Mouse (Mus musculus) spleen, adult 2 months (tissue): ENCODE measurements around the gene Sgip1. TPM values are rescaled to one million over a fixed set of nuclear protein-coding genes. Genes with fewer than 3 reads are reported as not detected.

Experiments
- DNase-seq, 2 experiments: peaks; one replicate each; pipeline versions ENCODE4 v3.0.0 to v3.0.0-alpha.2; 2012 to 2021; ENCODE audit warnings: low spot score in 2 of 2, low read depth in 1 of 2
- H3K27ac ChIP-seq: fragments of 200-500 bp; 2 replicates; pipeline ENCODE4 v1.5.1; 2012; ENCODE audit warnings: low read length, inconsistent platforms; ENCODE audit not compliant: insufficient read depth
- H3K27me3 ChIP-seq: fragments of 200-500 bp; 2 replicates; pipeline ENCODE4 v1.6.1; 2012; ENCODE audit warnings: mild to moderate bottlenecking, moderate library complexity, low read length, inconsistent platforms; ENCODE audit not compliant: control insufficient read depth, insufficient read depth
- H3K36me3 ChIP-seq: fragments of 200-500 bp; 2 replicates; pipeline ENCODE4 v1.6.1; 2012; ENCODE audit warnings: mild to moderate bottlenecking, low read length, inconsistent platforms; ENCODE audit not compliant: control insufficient read depth, insufficient read depth
- H3K4me1 ChIP-seq: fragments of 200-500 bp; 2 replicates; pipeline ENCODE4 v1.6.1; 2011; ENCODE audit warnings: inconsistent platforms; ENCODE audit not compliant: control insufficient read depth, insufficient read depth, insufficient read length
- H3K4me3 ChIP-seq: fragments of 200-500 bp; 2 replicates; pipeline ENCODE4 v1.5.1; 2011; ENCODE audit warnings: mild to moderate bottlenecking, inconsistent platforms; ENCODE audit not compliant: insufficient read depth, insufficient read length; ENCODE audit errors: extremely low read depth
- CTCF ChIP-seq: fragments of 200-500 bp; IDR thresholded peaks from 2 replicates; pipeline ENCODE4 v1.5.1; 2011; ENCODE audit warnings: mild to moderate bottlenecking, inconsistent platforms; ENCODE audit not compliant: insufficient read depth, insufficient read length, insufficient replicate concordance; ENCODE audit errors: extremely low read depth
- POLR2A ChIP-seq: fragments of 200-500 bp; IDR thresholded peaks from 2 replicates; pipeline ENCODE4 v1.6.1; 2011; ENCODE audit warnings: low read depth, low read length, inconsistent platforms
- WGBS: fragments of 180-500 bp; shearing (Covaris S2); methylation state at CpG from one replicate; pipeline ENCODE4 v1.1.7; 2018; 5-methylcytosine and 5-hydroxymethylcytosine counted together
- polyA plus RNA-seq: library from polyadenylated mRNA; depleted of rRNA; stranded (reverse); fragments of >200 nt; gene quantifications from 2 replicates; pipeline ENCODE4 v1.2.3, GENCODE M21; 2012

Gene Sgip1
- polyA plus RNA-seq, 1 experiment: 0.60 TPM

DNA sequence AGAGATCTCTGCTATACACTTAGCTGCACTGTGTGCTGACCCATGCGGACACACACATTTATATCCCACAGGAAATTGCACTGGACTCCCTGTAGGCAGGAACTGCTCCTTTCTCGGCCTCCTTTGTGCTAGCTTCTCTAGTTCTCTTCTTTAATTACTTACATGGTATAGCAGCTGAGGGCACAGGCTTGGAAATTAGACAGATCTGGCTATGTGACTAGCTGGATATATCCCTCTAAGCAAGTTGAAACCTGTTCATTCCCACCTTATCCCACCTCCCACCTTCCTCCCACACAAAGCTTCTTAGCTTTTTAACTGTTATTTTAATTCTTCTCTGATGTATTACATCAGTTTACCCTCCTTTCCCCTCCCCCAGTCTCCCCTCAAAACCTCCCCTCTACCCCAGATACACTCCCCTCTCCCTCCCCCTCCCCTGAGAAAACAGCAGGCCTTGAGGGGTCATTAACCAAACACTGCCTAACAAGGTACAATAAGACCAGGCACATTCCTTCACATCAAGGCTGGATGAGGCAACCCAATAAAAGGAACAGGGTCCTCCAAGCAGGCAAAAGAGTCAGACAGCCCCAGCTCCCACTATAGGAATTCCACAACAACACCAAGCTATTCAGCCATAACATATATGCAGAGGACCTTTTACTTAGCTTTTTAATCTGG, 34.6 kb downstream of the Sgip1 start:
- no peak overlapping the region for H3K4me3 ChIP-seq
- H3K4me1 ChIP-seq: no peaks in the 10 kb centered on the region
- DNase-seq: no peak
- no peaks in the 10 kb centered on the region for H3K27me3 ChIP-seq
- TF ChIP-seq CTCF (no peak), POLR2A (no peak)
- 80% methylated on average over 2 of the region's 2 CpGs for WGBS
- no peak overlapping the region for H3K27ac ChIP-seq
- no peaks in the 10 kb centered on the region for H3K36me3 ChIP-seq

DNA sequence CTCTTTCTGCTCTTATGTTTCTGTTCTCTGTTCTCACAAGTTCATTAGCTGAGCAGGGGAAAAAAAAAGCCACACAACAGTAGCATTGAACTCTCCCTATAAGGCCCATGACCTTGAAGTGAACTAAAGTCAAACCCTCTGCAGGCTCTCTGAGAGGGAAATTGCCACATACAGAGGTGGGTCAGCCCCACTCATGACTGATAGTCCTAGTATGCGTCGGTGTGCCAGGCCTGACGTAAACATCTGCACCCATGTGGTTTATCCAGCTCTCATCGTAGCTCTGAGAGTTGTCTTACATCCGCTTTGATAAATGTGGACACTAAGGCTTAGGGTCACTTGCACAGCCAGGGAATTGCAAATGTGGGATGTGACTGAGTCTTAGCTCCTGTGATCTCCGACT, 38.8 kb downstream of the Sgip1 start:
- Histone ChIP-seq H3K4me1 (no peaks in the 10 kb centered on the region), H3K27ac (no peak overlapping the region), H3K36me3 (no peaks in the 10 kb centered on the region), H3K27me3 (no peaks in the 10 kb centered on the region), H3K4me3 (no peak overlapping the region)
- WGBS: 92% methylated on average over 6 of the region's 6 CpGs
- no peak for TF ChIP-seq POLR2A
- TF ChIP-seq CTCF: no peak
- DNase-seq: no peak

DNA sequence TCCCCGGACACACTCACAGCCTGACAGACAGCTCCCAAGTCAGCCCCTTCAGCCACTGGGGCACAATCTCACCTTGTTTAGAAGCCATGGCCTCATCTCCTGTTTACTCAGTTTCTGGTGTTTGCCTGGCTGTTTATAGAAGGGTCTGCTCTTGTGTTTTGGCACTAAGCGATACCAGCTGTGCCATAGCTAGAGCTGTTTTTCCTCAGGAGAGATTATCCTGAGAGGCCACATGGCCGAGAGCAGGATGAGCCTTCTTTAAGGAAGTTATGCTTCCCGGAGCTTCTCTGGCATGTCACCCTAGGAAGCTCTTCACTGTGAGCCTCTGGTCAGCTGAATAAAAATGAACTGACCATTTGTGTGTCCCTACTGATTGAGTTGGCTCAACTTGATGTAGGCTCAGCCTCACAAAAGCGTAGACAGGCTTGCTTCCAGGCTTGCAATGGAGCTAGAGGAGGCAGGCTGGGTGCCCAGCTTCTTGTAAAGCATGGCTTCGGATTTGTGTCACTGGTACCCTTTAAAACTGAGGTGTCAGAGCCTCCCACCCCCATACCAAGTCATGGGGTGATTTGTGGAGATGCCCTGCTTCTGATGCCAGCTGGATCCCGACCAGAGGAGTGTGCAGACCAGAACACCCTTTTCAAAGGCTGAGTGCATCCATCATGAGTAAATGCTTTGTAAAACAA, 42.1 kb downstream of the Sgip1 start:
- no peaks in the 10 kb centered on the region for H3K4me1 ChIP-seq
- DNase-seq: no peak
- 78% methylated on average over 7 of the region's 7 CpGs for WGBS
- TF ChIP-seq POLR2A (no peak), CTCF (no peak)
- no peaks in the 10 kb centered on the region for H3K36me3 ChIP-seq
- no peak overlapping the region for H3K27ac ChIP-seq
- no peak overlapping the region for H3K4me3 ChIP-seq
- no peaks in the 10 kb centered on the region for H3K27me3 ChIP-seq

DNA sequence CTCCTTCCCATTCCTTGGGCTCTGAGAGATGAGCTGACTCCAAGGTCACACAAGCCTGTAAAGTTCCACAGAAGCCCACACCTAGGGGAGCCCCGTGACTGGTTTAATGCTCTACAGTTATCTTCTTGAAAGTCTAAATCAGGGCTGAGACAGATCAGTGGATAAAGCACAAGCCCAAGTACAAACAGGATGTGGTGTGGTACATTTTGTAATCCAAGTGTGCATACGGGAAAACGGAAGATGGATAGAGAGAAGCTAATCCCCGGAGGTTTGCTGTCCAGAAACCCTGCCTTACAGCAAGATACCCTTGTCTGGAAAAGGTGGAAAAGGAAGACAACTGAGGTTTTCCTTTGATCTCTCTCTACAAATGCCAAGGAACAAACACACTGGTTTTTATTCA, 44.1 kb downstream of the Sgip1 start:
- TF ChIP-seq POLR2A (no peak), CTCF (no peak)
- WGBS: 71% methylated on average over 4 of the region's 4 CpGs

DNA sequence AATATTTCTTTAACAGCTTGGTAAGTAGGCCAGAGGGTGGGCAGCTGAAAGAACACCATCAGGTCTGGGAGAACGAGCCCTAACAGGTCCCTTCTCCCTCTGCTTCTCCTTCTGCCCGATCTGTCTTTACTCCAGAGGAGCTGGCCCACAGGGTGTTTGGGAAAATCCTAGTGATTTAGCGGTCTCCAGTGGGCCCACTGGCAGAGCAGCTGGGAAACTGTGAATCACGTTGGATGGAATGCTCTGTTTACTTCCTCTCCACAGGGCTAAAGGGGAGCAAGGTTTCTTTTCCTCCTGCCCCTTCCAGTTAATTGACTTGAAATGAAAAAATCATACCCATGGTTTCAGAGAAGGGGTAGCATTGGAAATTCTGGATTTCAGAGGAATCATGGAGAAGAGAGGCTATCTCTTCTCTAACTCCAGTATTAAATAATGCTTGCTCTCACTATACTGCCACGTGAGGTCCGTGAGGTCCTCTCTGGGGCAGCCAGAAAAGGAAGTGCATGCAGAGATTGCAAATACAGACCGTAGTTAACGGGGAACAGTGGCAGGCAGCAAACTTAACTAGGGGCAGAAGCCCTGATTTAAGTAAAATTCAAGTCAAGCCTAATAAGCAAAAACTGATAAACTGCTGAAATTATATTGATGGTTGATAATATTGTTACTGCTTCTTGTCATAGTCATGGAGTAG, 51.1 kb downstream of the Sgip1 start:
- no peaks in the 10 kb centered on the region for H3K27me3 ChIP-seq
- H3K36me3 ChIP-seq: no peaks in the 10 kb centered on the region
- TF ChIP-seq POLR2A: no peak
- no peak for TF ChIP-seq CTCF
- H3K4me1 ChIP-seq: no peaks in the 10 kb centered on the region
- 55% methylated on average over 8 of the region's 8 CpGs for WGBS
- no peak overlapping the region for H3K4me3 ChIP-seq
- DNase-seq: no peak
- H3K27ac ChIP-seq: 0 out of 2 replicates have a peak overlapping the region, but pooled peaks have one; percentile 32

More for the DNA sequence above, 44.1 kb downstream of the Sgip1 start:
- Histone ChIP-seq H3K4me3 (no peak overlapping the region), H3K27ac (no peak overlapping the region), H3K4me1 (no peaks in the 10 kb centered on the region), H3K27me3 (no peaks in the 10 kb centered on the region), H3K36me3 (no peaks in the 10 kb centered on the region)
- no peak for DNase-seq

DNA sequence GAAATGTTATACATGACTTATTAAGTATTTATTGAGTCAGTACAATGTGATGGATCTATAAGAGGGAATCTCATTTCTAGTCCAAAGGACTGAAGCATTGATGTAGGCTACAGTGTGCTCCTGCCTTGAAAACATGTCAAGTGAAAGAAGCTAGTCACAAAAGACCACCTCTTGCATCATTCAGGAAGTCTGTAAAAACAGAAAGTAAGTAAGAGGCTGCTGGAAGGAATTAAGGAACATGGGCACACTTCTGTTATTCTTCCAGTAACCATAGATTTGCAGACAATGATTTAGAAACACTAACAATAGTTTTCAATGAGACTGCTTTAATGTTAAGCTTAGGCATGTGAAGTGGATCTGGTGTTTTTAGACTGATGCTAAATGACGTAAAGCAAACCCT, 60.4 kb downstream of the Sgip1 start:
- no peak for DNase-seq
- Histone ChIP-seq H3K4me1 (no peaks in the 10 kb centered on the region), H3K27ac (no peak overlapping the region), H3K27me3 (no peaks in the 10 kb centered on the region), H3K36me3 (no peaks in the 10 kb centered on the region), H3K4me3 (no peak overlapping the region)
- TF ChIP-seq CTCF (no peak), POLR2A (no peak)
- 77% methylated on average over 1 of the region's 1 CpGs for WGBS
